ENCODE assay signal across 18 mouse cellular contexts in the genomic region with DNA sequence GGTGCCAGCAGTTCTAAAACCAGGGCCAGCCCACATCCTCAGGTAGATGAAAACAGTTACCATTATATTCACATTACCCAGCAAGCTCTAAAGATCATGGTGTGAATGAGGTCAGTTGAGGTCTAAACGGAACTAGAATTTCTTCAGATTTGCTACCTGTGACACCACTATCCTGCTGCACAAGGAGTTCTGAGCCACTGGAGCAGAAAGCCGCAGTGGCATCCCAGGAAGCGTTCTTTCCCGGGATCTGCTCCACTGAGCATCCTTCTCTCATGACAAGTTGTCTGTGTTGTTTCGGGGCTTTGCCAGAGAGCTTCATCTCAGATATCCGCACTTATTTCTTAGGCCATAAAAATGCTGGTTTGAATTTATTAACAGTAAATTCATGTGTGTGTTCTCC.
DNase-seq lines count a peak whose midpoint lies in the region; ATAC-seq and TF ChIP-seq lines count a peak whose summit lies in the region.
"Had no signal": no experiment of that assay in that cellular context is flagged by ENCODE, and none has a peak within 500 bp of the region (broad histone marks: within the 10 kb centered on the region; RNA-seq: fewer than 3 reads in every experiment).

No protein-coding gene starts in this region.

- CTCF ChIA-PET in Patski (lab: Charles Lee) = interaction anchor here (0.7 to 2.9 kb wide), 12 partner anchors 10 to 310 kb away, joined by 3 to 9 read pairs (median 3); no protein-coding TSS in a partner anchor

- 31% methylated on average over 6 of the region's 6 CpGs for WGBS in kidney, embryonic 16.5 days
- 68% methylated on average over 6 of the region's 6 CpGs for WGBS in hindbrain, postnatal 0 days

- no peaks in the 10 kb centered on the region for H3K36me3 ChIP-seq in kidney, embryonic 16.5 days (ENCODE audit: insufficient read depth, low read length)
- H3K36me3 ChIP-seq in hindbrain, postnatal 0 days (ENCODE audit: insufficient read depth, low read length) = no peaks in the 10 kb centered on the region
- H3K36me3 ChIP-seq: embryonic facial prominence, embryonic 13.5 days; forebrain, embryonic 12.5 days; heart, embryonic 12.5 days; hindbrain, embryonic 10.5 days had no signal

- in situ Hi-C loops in Patski (cut with MboI; ENCODE audit: low pct_unique_long_range_greater_than_20kb) = no loop called here

- H3K27me3 ChIP-seq in Patski = no peaks in the 10 kb centered on the region
- H3K27me3 ChIP-seq in kidney, embryonic 16.5 days (ENCODE audit: insufficient read depth, low read length) = no peaks in the 10 kb centered on the region
- H3K27me3 ChIP-seq in hindbrain, postnatal 0 days (ENCODE audit: insufficient read depth, low read length) = no peaks in the 10 kb centered on the region
- H3K27me3 ChIP-seq: embryonic facial prominence, embryonic 13.5 days; forebrain, embryonic 12.5 days; heart, embryonic 12.5 days had no signal

- no peak overlapping the region for H3K4me2 ChIP-seq in kidney, embryonic 16.5 days (replicated peaks; ENCODE audit: low read depth, low read length)
- H3K4me2 ChIP-seq in hindbrain, postnatal 0 days (ENCODE audit: low read depth, low read length) = no peak overlapping the region
- H3K4me2 ChIP-seq: embryonic facial prominence, embryonic 13.5 days; forebrain, embryonic 12.5 days; heart, embryonic 12.5 days; hindbrain, embryonic 14.5 days had no signal

- peaks cover 16% of the 10 kb centered on the region for H3K4me1 ChIP-seq in kidney, embryonic 16.5 days (ENCODE audit: insufficient read depth, low read length)
- H3K4me1 ChIP-seq in hindbrain, postnatal 0 days (ENCODE audit: insufficient read depth, low read length) = no peaks in the 10 kb centered on the region
- H3K4me1 ChIP-seq: forebrain, embryonic 12.5 days had no signal

- no peaks in the 10 kb centered on the region for H3K9me3 ChIP-seq in kidney, embryonic 16.5 days (ENCODE audit: low read length)
- H3K9me3 ChIP-seq in hindbrain, postnatal 0 days (ENCODE audit: low read length) = no peaks in the 10 kb centered on the region
- H3K9me3 ChIP-seq: embryonic facial prominence, embryonic 13.5 days; forebrain, embryonic 12.5 days; heart, embryonic 12.5 days; hindbrain, embryonic 10.5 days had no signal

- POLR2A ChIA-PET in Patski (lab: Charles Lee) = interaction anchor here (0.6 to 3.2 kb wide), 5 partner anchors 13 to 428 kb away, joined by 3 to 20 read pairs (median 6); no protein-coding TSS in a partner anchor

- no peak for DNase-seq in Patski (ENCODE audit: low read depth, low spot score)
- peak; percentile 41 to 72 for DNase-seq in kidney, adult 8-10 months
- peak; percentile 39 to 82 for DNase-seq in kidney, postnatal 25 days
- no peak for DNase-seq in heart, adult 18-20 months
- DNase-seq in urinary bladder, postnatal 10 days (ENCODE audit: low spot score) = no peak
- no peak for DNase-seq in hindbrain, postnatal 0 days (ENCODE audit: low spot score)
- DNase-seq: adrenal gland, adult 8-10 months; cerebellum, adult 11-12 months; cerebellum, adult 9-10 months; cerebellum, postnatal 36 days; gastrocnemius, postnatal 14 days had no signal

- H3K4me3 ChIP-seq in kidney, embryonic 16.5 days (ENCODE audit: low read length) = no peak overlapping the region
- H3K4me3 ChIP-seq in hindbrain, postnatal 0 days (ENCODE audit: low read length) = no peak overlapping the region
- H3K4me3 ChIP-seq: embryonic facial prominence, embryonic 13.5 days; forebrain, embryonic 12.5 days; heart, embryonic 12.5 days; hindbrain, embryonic 10.5 days had no signal

- peak; percentile 57 for ATAC-seq in Patski
- peak; percentile 76 for ATAC-seq in kidney, embryonic 16.5 days (ENCODE audit: low FRiP score, low TSS enrichment)
- ATAC-seq in hindbrain, postnatal 0 days = no peak
- ATAC-seq: forebrain, embryonic 16.5 days had no signal

- H3K27ac ChIP-seq in kidney, embryonic 16.5 days (ENCODE audit: low read length) = peak overlapping the region; percentile 19; the same call in 1 of the 2 replicates
- H3K27ac ChIP-seq in hindbrain, postnatal 0 days = no peak overlapping the region
- H3K27ac ChIP-seq: embryonic facial prominence, embryonic 13.5 days; forebrain, embryonic 12.5 days; hindbrain, embryonic 10.5 days; hindbrain, embryonic 14.5 days had no signal

- TF ChIP-seq CTCF in Patski (IDR thresholded peaks at IDR 0.05) = no peak
- TF ChIP-seq CTCF in hindbrain, postnatal 0 days (IDR thresholded peaks at IDR 0.05; ENCODE audit: low read depth) = no peak

- no peak overlapping the region for H3K9ac ChIP-seq in kidney, embryonic 16.5 days (replicated peaks; ENCODE audit: low read length)
- no peak overlapping the region for H3K9ac ChIP-seq in hindbrain, postnatal 0 days (replicated peaks; ENCODE audit: low read length)
- H3K9ac ChIP-seq: embryonic facial prominence, embryonic 13.5 days; forebrain, embryonic 12.5 days; heart, embryonic 12.5 days; hindbrain, embryonic 14.5 days had no signal

Comparison
In these comparisons a context has a peak if more than half of its experiments do, and no peak if none do; other contexts are left out.
1. DNase-seq: peak in kidney, adult 8-10 months (2 of 2) and kidney, postnatal 25 days (2 of 2); none in Patski (single experiment), heart, adult 18-20 months (0 of 2), urinary bladder, postnatal 10 days (single experiment) and hindbrain, postnatal 0 days (single experiment).